Mouse (Mus musculus) E14TG2a.4 (cell line): ENCODE data around the gene Pcsk1n.

ENCODE experiments used
- CTCF ChIP-seq: conservative IDR thresholded peaks from 2 replicates; pipeline ENCODE4 v1.5.1; 2014; ENCODE audit warnings: low read length
- NANOG ChIP-seq: IDR thresholded peaks from 2 replicates; pipeline ENCODE4 v1.6.1; 2014; ENCODE audit warnings: borderline replicate concordance, low read length, mixed read lengths

DNA sequence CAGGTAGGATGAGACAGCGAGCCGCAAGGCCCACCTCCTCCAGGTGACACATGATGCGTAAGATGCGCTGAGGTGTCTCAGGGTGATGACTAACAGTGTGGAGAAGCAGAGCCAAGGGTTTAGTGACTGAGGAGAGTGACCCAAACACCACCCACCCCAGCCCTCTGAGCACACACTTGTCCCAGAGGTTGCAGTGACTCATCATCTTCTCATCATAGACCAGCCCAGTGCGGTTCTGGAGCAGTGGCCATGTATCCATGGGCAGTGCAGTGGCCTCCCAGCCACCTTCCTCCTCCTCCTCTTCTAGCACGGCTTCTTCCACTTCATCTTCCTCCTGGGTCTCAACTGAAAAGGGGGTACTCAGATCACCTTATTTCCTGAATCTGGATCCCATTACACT lies 18.0 kb downstream of the Pcsk1n start:
- TF ChIP-seq CTCF, result no peak
- no peak for TF ChIP-seq NANOG
